Mouse (Mus musculus) spleen, adult 2 months (tissue): ENCODE results near the gene Prss27. TPM values are rescaled to one million over a fixed set of nuclear protein-coding genes. Genes with fewer than 3 reads are reported as not detected.
"Not testable (repeated sequence)": the region's sequence is repeated elsewhere in the genome, so short reads cannot be mapped to it uniquely, and the experiment has no call there.

Source experiments
- DNase-seq, 2 experiments: peaks; one replicate each; pipeline versions ENCODE4 v3.0.0 to v3.0.0-alpha.2; 2012 to 2021; ENCODE audit warnings: low spot score in 2 of 2, low read depth in 1 of 2
- H3K27ac ChIP-seq: fragments of 200-500 bp; 2 replicates; pipeline ENCODE4 v1.5.1; 2012; ENCODE audit warnings: low read length, inconsistent platforms; ENCODE audit not compliant: insufficient read depth
- H3K27me3 ChIP-seq: fragments of 200-500 bp; 2 replicates; pipeline ENCODE4 v1.6.1; 2012; ENCODE audit warnings: mild to moderate bottlenecking, moderate library complexity, low read length, inconsistent platforms; ENCODE audit not compliant: control insufficient read depth, insufficient read depth
- H3K36me3 ChIP-seq: fragments of 200-500 bp; 2 replicates; pipeline ENCODE4 v1.6.1; 2012; ENCODE audit warnings: mild to moderate bottlenecking, low read length, inconsistent platforms; ENCODE audit not compliant: control insufficient read depth, insufficient read depth
- H3K4me1 ChIP-seq: fragments of 200-500 bp; 2 replicates; pipeline ENCODE4 v1.6.1; 2011; ENCODE audit warnings: inconsistent platforms; ENCODE audit not compliant: control insufficient read depth, insufficient read depth, insufficient read length
- H3K4me3 ChIP-seq: fragments of 200-500 bp; 2 replicates; pipeline ENCODE4 v1.5.1; 2011; ENCODE audit warnings: mild to moderate bottlenecking, inconsistent platforms; ENCODE audit not compliant: insufficient read depth, insufficient read length; ENCODE audit errors: extremely low read depth
- CTCF ChIP-seq: fragments of 200-500 bp; IDR thresholded peaks from 2 replicates; pipeline ENCODE4 v1.5.1; 2011; ENCODE audit warnings: mild to moderate bottlenecking, inconsistent platforms; ENCODE audit not compliant: insufficient read depth, insufficient read length, insufficient replicate concordance; ENCODE audit errors: extremely low read depth
- POLR2A ChIP-seq: fragments of 200-500 bp; IDR thresholded peaks from 2 replicates; pipeline ENCODE4 v1.6.1; 2011; ENCODE audit warnings: low read depth, low read length, inconsistent platforms
- WGBS: fragments of 180-500 bp; shearing (Covaris S2); methylation state at CpG from one replicate; pipeline ENCODE4 v1.1.7; 2018; 5-methylcytosine and 5-hydroxymethylcytosine counted together
- polyA plus RNA-seq: library from polyadenylated mRNA; depleted of rRNA; stranded (reverse); fragments of >200 nt; gene quantifications from 2 replicates; pipeline ENCODE4 v1.2.3, GENCODE M21; 2012; rRNA removed

Prss27 gene
- polyA plus RNA-seq, 1 experiment = not detected

DNA sequence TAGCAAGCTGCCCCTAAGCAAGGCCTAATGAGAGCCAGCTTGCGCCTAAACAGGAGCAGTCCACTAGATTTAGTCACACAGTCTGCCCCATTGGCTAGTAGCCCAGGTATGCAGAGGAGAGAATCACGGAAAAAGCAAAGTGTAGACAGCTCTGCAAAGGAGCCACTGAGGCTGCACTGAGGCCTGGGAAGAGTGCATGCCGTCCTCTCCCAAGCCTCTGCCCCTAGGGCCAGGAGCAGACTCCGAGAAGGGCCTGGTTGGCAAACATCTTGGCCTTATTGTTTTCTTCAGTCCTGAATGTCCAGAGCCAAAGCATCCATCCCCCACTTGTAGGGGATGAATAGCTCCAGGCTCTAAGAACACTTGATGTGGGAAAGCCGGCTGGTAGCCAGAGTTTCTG, 30.3 kb downstream of the Prss27 start:
- Histone ChIP-seq H3K36me3 (no peaks in the 10 kb centered on the region), H3K4me3 (no peak overlapping the region), H3K4me1 (peaks cover 6% of the 10 kb centered on the region; the same call in 1 of the 2 replicates), H3K27me3 (no peaks in the 10 kb centered on the region), H3K27ac (no peak overlapping the region)
- DNase-seq = no peak
- TF ChIP-seq CTCF (no peak), POLR2A (no peak)
- 93% methylated on average over 5 of the region's 5 CpGs for WGBS

DNA sequence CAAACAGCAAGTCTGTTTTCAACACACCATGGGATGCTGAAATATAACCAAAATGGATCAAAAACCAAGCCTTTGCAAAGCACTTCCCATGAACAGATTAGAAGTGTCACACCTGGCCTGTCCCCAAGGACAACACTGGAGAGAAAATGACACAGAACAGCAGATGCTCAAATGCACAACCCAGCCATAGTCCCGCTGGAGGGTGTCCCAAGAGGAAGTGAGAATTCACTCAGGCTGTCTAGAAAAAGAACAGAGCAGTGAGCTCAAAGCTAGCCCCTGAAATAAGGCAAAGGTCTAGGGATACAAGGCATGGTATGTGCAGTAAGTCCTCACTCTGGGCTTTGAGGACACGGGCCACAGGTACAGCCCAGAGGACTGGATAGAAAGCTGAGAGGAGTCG, 31.6 kb downstream of the Prss27 start:
- 77% methylated on average over 3 of the region's 3 CpGs for WGBS
- H3K4me1 ChIP-seq = peaks cover 6% of the 10 kb centered on the region; the same call in 1 of the 2 replicates
- TF ChIP-seq POLR2A (no peak), CTCF (no peak)

DNA sequence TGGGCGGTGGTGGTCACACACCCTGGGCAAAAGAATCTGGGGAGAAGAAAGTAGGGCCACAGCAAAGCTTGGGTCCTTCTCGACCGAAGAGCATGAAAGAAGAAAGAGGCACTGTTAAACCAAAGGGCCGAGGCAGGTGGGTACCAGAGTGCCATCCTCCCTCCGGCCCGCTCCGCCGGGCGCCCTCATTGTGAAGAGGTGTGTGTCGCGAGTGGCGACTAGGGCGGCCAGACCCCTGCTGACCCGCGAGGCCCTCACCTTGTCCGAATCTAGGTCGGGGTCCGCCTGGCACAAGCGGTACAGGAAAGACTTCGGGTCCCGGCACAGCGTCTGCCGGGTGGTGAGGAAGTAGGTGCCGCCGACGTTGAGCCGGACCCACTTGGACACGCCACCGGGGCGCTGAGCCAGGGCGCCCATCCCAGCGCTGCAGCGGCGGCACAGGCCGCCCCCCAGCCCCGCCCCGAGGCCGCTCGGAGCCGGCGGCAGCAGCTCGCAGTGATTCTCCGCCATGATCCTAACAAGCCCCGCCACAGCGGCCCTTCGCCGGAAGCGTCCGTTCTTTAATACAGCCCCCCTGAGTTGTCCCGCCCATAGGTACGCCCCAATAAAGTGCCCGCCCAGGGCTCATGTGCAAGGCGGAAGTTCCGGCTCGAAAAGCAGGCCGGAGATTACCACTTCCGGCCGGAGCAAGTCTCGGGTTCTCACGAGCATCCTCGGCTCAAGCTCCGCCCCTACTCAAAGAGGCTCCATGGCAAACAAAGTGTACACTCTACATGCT, 35.2 kb downstream of the Prss27 start, which contains the start of gene Kctd5:
TSS of gene Kctd5 (minus strand) at position 567 of the 778 bp plus-strand sequence.
- Histone ChIP-seq H3K27me3 (no peaks in the 10 kb centered on the region), H3K4me1 (peaks cover 6% of the 10 kb centered on the region; the same call in 1 of the 2 replicates), H3K36me3 (peaks cover 4% of the 10 kb centered on the region; the same call in 1 of the 2 replicates), H3K27ac (peak within 1 kb of the TSS; percentile 71), H3K4me3 (peak within 1 kb of the TSS; percentile 85)
- DNase-seq = peak; percentile 87 to 93
- under 1% methylated on average over 62 of the region's 62 CpGs for WGBS
- TF ChIP-seq POLR2A (peak; percentile 40; the same call in 1 of the 2 replicates), CTCF (no peak)

More for the DNA sequence above, 31.6 kb downstream of the Prss27 start:
- H3K4me3 ChIP-seq = no peak overlapping the region
- H3K27ac ChIP-seq = no peak overlapping the region
- no peak for DNase-seq
- H3K36me3 ChIP-seq = no peaks in the 10 kb centered on the region
- no peaks in the 10 kb centered on the region for H3K27me3 ChIP-seq

DNA sequence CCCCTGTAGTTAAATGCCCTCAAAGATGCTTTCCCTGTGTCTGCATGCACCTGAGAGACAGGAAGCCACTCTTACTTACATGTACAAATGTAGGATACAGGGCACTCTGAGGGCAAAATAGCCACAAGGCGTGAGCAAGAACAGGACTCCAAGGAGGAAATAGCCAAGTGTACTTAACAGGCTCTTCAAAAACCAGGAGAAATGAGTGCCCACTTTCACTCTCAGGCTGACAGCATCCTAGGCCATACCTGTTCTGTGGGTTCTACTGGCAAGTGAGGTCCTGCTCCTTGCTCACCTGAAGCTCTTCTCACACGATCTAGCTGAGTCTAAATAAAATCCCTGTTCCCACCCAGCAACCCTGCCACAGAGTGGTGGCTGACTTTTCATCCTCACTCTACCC, 39.2 kb downstream of the Prss27 start:
- Histone ChIP-seq H3K4me1 (0 out of 2 replicates have a peak, but pooled peaks cover 1% of the 10 kb centered on the region), H3K27ac (no peak overlapping the region), H3K36me3 (peaks cover 18% of the 10 kb centered on the region), H3K4me3 (no peak overlapping the region), H3K27me3 (no peaks in the 10 kb centered on the region)
- whole genome bisulfite sequencing = 82% methylated on average over 2 of the region's 2 CpGs
- TF ChIP-seq POLR2A = no peak
- no peak for TF ChIP-seq CTCF
- DNase-seq = no peak

DNA sequence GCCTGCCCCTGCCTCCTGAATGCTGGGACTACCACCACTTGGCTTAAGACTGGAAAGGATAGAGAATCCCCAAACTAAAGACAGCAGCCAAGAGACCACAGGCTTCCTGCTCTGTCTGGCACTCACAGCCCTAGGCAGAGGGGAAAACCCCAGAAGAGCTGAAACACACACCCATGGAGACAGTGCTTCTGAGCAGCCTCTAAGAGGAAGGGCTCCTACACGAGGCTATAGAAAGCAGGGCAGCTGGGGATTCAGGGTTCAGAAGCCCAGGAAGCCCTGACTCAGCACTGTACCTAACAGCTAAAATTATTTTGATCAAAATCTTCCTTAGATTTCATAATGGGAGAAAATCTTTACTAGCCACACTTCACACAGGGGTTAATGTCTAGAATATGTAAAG, 46.6 kb downstream of the Prss27 start:
- TF ChIP-seq CTCF (no peak), POLR2A (no peak)
- Histone ChIP-seq H3K4me3 (no peak overlapping the region), H3K4me1 (no peaks in the 10 kb centered on the region), H3K27ac (no peak overlapping the region), H3K36me3 (peaks cover 30% of the 10 kb centered on the region), H3K27me3 (no peaks in the 10 kb centered on the region)
- 17% methylated on average over 1 of the region's 1 CpGs for WGBS
- DNase-seq = no peak

DNA sequence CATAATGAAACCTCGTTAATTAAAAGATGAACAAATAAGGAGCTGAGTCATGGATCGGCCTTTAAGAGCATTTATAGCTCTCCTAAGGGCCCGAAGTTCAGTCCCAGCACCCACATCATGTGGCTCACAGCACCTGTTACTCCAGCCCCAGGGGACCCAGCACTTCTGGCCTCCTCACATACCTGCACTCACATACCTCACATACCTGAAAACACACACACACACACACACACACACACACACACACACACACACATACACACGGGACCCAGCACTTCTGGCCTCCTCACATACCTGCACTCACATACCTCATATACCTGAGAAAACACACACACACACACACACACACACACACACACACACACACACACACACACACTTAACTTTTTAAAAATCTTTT, 48.5 kb downstream of the Prss27 start:
- peaks cover 32% of the 10 kb centered on the region for H3K36me3 ChIP-seq

DNA sequence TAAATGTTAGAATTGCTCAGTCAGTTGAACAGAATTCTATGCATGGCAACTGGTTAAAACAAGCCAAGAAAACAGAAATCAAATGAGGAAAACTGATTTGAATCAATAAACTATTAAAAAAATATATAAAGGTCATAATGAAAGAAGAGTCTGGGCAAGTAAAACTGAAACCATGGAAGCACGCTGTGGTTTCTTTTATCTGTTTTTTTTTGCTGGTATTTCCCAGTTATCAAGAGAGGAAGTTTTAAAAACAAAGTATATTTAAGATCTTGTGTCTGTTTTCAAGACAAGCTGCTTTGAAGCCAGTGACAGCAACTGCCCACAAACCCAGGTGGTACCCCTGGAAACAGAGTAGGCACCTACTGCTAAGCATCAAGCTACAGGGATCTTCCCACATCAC, 52.6 kb downstream of the Prss27 start:
- Histone ChIP-seq H3K4me1 (no peaks in the 10 kb centered on the region), H3K4me3 (no peak overlapping the region), H3K27me3 (no peaks in the 10 kb centered on the region), H3K36me3 (peaks cover 38% of the 10 kb centered on the region), H3K27ac (no peak overlapping the region)
- TF ChIP-seq POLR2A (no peak), CTCF (no peak)
- no peak for DNase-seq
- 61% methylated on average over 1 of the region's 1 CpGs for WGBS

More for the DNA sequence above, 48.5 kb downstream of the Prss27 start:
- not testable (repeated sequence) for H3K27ac ChIP-seq, H3K4me1 ChIP-seq, H3K4me3 ChIP-seq, DNase-seq, H3K27me3 ChIP-seq
- WGBS = 83% methylated on average over 4 of the region's 4 CpGs

Other genes starting within 250 kb of the Prss27 start
- gene Srrm2, start 247.6 kb upstream of the Prss27 start, polyA plus RNA-seq = 601 and 671 TPM in 2 replicates
- gene Elob, start 209.0 kb upstream of the Prss27 start, polyA plus RNA-seq = 237 and 329 TPM in 2 replicates
- 0.08 and 0.09 TPM in 2 replicates for gene Prss33, start 202.1 kb upstream of the Prss27 start, polyA plus RNA-seq
- gene Prss32, start 194.3 kb upstream of the Prss27 start, polyA plus RNA-seq = 0.14 TPM in 1 of 2 replicates, not detected in the other
- 0.18 and 0.32 TPM in 2 replicates for gene Prss41, start 194.0 kb upstream of the Prss27 start, polyA plus RNA-seq
- gene Prss21, start 170.1 kb upstream of the Prss27 start, polyA plus RNA-seq = not detected in 2 replicates
- not detected in 2 replicates for gene Dcpp1, start 157.3 kb upstream of the Prss27 start, polyA plus RNA-seq
- not detected in 2 replicates for gene Dcpp2, start 157.3 kb upstream of the Prss27 start, polyA plus RNA-seq
- gene Dcpp3, start 120.7 kb upstream of the Prss27 start, polyA plus RNA-seq = not detected in 2 replicates
- gene Sbp, start 96.5 kb upstream of the Prss27 start, polyA plus RNA-seq = not detected in 2 replicates
- gene Sbpl, start 82.9 kb upstream of the Prss27 start, polyA plus RNA-seq = not detected in 2 replicates
- gene Prss30, start 57.6 kb upstream of the Prss27 start, polyA plus RNA-seq = 10.8 and 13.6 TPM in 2 replicates
- gene Prss22, start 40.0 kb upstream of the Prss27 start, polyA plus RNA-seq = 0.06 TPM in 1 of 2 replicates, not detected in the other
- gene Kctd5, start 35.3 kb downstream of the Prss27 start, polyA plus RNA-seq = 14.7 and 24.3 TPM in 2 replicates
- 12.4 and 16.0 TPM in 2 replicates for gene Pdpk1, start 112.8 kb downstream of the Prss27 start, polyA plus RNA-seq
- 41.5 and 44.8 TPM in 2 replicates for gene Amdhd2, start 125.6 kb downstream of the Prss27 start, polyA plus RNA-seq
- gene Atp6v0c, start 131.6 kb downstream of the Prss27 start, polyA plus RNA-seq = 481 and 571 TPM in 2 replicates
- 5.9 and 6.8 TPM in 2 replicates for gene Tbc1d24, start 167.4 kb downstream of the Prss27 start, polyA plus RNA-seq
- gene Ntn3, start 171.4 kb downstream of the Prss27 start, polyA plus RNA-seq = 0.82 and 1.4 TPM in 2 replicates
- 7.5 and 10.8 TPM in 2 replicates for gene Tedc2, start 182.7 kb downstream of the Prss27 start, polyA plus RNA-seq
- gene Ccnf, start 213.3 kb downstream of the Prss27 start, polyA plus RNA-seq = 9.7 and 11.1 TPM in 2 replicates